Mouse (Mus musculus): ENCODE data around the gene Gli1.

DNA sequence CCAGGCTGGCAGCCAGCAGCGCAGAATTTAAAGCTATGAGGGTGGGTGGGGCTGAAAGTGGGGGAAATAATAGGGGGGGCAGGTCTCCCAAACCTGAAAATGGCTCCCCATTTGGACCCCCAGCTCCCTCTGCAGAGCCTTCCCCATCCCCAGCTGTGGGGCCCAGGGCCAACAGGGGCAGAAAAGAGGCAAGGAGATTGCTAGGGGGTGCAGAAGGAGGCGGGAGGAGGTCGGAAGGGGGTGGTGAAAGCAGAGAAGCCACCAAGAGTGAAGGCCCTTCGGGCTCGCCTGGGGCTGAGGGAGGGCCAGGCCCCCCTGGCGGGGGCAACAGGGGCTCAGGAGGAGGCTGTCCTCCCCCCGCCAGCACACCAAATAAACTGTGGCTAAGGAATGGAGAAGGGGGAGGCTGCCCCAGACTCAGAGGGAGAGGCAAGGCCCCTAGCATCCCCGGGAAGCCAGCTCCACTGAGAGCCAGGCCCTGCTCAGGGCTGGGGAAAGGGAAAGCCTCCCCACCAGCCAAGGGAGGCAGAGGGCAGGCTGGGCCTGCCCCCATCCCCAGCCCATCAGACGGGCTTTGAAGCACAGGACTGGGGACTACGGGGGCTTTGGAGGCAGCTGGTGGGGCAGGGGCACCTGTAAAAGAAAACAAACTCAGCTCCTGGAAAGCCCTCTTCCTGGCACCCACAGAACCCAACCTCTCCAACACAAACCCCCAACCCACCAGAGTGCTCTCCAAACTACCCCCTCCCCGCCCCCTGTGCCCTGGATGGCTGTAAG lies 56.9 kb downstream of the Gli1 start:
- no peak for TF ChIP-seq CTCF (IDR thresholded peaks at IDR 0.05; ENCODE audit: control insufficient read depth, insufficient read depth, insufficient replicate concordance, low read depth, low read length)
- no peak for TF ChIP-seq POLR2A (IDR thresholded peaks at IDR 0.05; ENCODE audit: control insufficient read depth, low read depth, low read length)

Data from testis, adult 2 months (tissue).